Mouse (Mus musculus) limb, embryonic 12.5 days (tissue): ENCODE measurements at regions not wholly inside any gene's neighbourhood (a gene's known extent, or its start where the extent isn't known, plus 50 kb on each side); places are given as distances from the start of the nearest gene placed in this dataset.

ENCODE experiments used
- ATAC-seq: fragments of 200-750 bp; cut with Nextera tagmentation; 2 replicates; pipeline ENCODE4 v1.8.0; 2017; ENCODE audit warnings: low read depth, moderate TSS enrichment; ENCODE audit not compliant: insufficient number of reproducible peaks, insufficient read depth, low FRiP score, low TSS enrichment
- H3K27ac ChIP-seq: fragments of 300-500 bp; sonication (generic); 2 replicates; pipeline ENCODE4 v1.5.1; 2016; ENCODE audit warnings: mild to moderate bottlenecking, moderate library complexity
- H3K27me3 ChIP-seq: fragments of 300-500 bp; sonication (generic); 2 replicates; pipeline ENCODE4 v1.6.1; 2016; ENCODE audit warnings: mild to moderate bottlenecking, moderate library complexity
- H3K36me3 ChIP-seq: fragments of 300-500 bp; sonication (generic); 2 replicates; pipeline ENCODE4 v1.6.1; 2016; ENCODE audit warnings: mild to moderate bottlenecking, moderate library complexity
- H3K4me1 ChIP-seq: fragments of 300-500 bp; sonication (generic); replicated peaks from 2 replicates; pipeline ENCODE4 v1.6.1; 2016
- H3K4me2 ChIP-seq: fragments of 300-500 bp; sonication (generic); 2 replicates; pipeline ENCODE4 v1.6.1; 2016; ENCODE audit warnings: mild to moderate bottlenecking, moderate library complexity
- H3K4me3 ChIP-seq: fragments of 300-500 bp; sonication (generic); replicated peaks from 2 replicates; pipeline ENCODE4 v1.5.1; 2016; ENCODE audit warnings: mild to moderate bottlenecking
- H3K9ac ChIP-seq: fragments of 300-500 bp; sonication (generic); replicated peaks from 2 replicates; pipeline ENCODE4 v1.6.1; 2016; ENCODE audit warnings: mild to moderate bottlenecking, moderate library complexity
- H3K9me3 ChIP-seq: fragments of 300-500 bp; sonication (generic); 2 replicates; pipeline ENCODE4 v1.6.1; 2016; ENCODE audit warnings: mild to moderate bottlenecking, moderate library complexity
- WGBS: fragments of 180-500 bp; shearing (Covaris S2); methylation state at CpG from one replicate; pipeline ENCODE4 v1.1.7; 2016; 5-methylcytosine and 5-hydroxymethylcytosine counted together

DNA sequence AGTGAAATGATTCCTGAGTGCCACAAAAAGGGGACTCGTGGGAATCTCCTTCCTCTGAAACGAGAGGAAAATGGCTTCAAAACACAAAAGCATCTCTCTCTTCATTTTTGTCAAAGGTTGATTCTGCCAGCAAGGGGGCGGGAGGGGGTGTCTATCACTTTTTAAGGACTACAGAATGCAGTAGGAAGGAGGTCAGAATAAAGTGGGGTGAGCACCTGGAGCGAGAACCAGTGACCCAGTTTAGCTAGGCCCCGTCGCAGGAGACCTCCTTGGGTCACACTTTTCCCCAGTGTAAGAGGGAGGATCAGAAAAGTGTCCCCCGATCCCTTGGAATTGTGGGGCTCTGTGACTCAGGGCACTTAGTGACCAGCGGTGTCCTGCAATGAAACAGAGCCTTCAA, 133.1 kb downstream of the Tgfb2 start:
- Histone ChIP-seq H3K9ac (no peak overlapping the region), H3K4me2 (no peak overlapping the region), H3K9me3 (no peaks in the 10 kb centered on the region), H3K36me3 (no peaks in the 10 kb centered on the region), H3K27me3 (no peaks in the 10 kb centered on the region), H3K4me1 (no peaks in the 10 kb centered on the region), H3K4me3 (no peak overlapping the region), H3K27ac (no peak overlapping the region)
- WGBS, result 89% methylated on average over 8 of the region's 8 CpGs
- ATAC-seq, result no peak

- Histone ChIP-seq H3K4me1 (no peaks in the 10 kb centered on the region), H3K36me3 (no peaks in the 10 kb centered on the region), H3K9ac (no peak overlapping the region), H3K9me3 (no peaks in the 10 kb centered on the region), H3K4me2 (no peak overlapping the region), H3K27ac (no peak overlapping the region), H3K27me3 (no peaks in the 10 kb centered on the region), H3K4me3 (no peak overlapping the region)
- no peak for ATAC-seq
- 72% methylated on average over 4 of the region's 4 CpGs for WGBS
These were observed 133.7 kb downstream of the Tgfb2 start for GRCm38 (mm10) chr1:186572092-186572491.

- WGBS, result 85% methylated on average over 4 of the region's 4 CpGs
- Histone ChIP-seq H3K9me3 (no peaks in the 10 kb centered on the region), H3K36me3 (no peaks in the 10 kb centered on the region), H3K4me2 (no peak overlapping the region), H3K4me1 (no peaks in the 10 kb centered on the region), H3K4me3 (no peak overlapping the region), H3K27ac (no peak overlapping the region), H3K27me3 (no peaks in the 10 kb centered on the region), H3K9ac (no peak overlapping the region)
- no peak for ATAC-seq
These were observed 137.3 kb downstream of the Tgfb2 start for GRCm38 (mm10) chr1:186568496-186568895.

GRCm38 (mm10) chr1:186568076-186568475, 137.7 kb downstream of the Tgfb2 start:
- ATAC-seq, result no peak
- WGBS, result 70% methylated on average over 6 of the region's 6 CpGs

DNA sequence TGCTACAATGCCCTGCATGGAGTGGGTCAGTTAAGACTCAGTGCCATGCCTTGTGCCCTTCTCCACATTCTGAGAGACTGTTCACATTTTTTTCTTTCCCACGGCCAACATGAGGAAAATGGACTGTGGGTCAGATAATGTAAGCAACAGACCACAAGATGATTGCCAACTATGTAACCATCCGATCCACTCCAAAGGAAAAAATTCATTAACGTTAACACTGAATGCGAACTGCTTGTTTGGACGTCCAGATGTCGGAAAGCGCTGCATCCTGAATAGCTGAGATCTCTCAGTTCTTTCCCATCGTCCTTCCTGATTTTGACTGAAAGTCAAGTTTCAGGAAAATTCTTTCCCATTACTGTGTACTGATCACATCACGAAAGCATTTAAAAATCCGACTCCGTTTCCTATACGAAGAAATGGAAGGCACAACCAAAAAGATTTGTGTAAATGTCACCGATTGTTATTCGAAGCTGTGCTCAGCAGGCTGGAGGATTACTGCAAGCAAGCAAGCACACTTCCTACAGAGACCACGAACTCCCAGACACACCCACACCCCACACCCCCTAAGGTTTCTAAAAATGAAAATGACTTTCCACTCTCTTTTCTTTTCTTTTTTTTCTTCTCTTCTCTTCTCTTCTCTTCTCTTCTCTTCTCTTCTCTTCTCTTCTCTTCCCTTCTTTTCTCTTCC, 138.5 kb downstream of the Tgfb2 start:
- Histone ChIP-seq H3K4me3 (no peak overlapping the region), H3K27me3 (no peaks in the 10 kb centered on the region), H3K9me3 (no peaks in the 10 kb centered on the region), H3K9ac (no peak overlapping the region), H3K27ac (no peak overlapping the region), H3K36me3 (no peaks in the 10 kb centered on the region), H3K4me2 (no peak overlapping the region), H3K4me1 (no peaks in the 10 kb centered on the region)
- no peak for ATAC-seq
- WGBS, result 39% methylated on average over 15 of the region's 15 CpGs

More at GRCm38 (mm10) chr1:186568076-186568475, 137.7 kb downstream of the Tgfb2 start:
- Histone ChIP-seq H3K4me2 (no peak overlapping the region), H3K27me3 (no peaks in the 10 kb centered on the region), H3K4me1 (no peaks in the 10 kb centered on the region), H3K9ac (no peak overlapping the region), H3K4me3 (no peak overlapping the region), H3K9me3 (no peaks in the 10 kb centered on the region), H3K27ac (no peak overlapping the region), H3K36me3 (no peaks in the 10 kb centered on the region)

DNA sequence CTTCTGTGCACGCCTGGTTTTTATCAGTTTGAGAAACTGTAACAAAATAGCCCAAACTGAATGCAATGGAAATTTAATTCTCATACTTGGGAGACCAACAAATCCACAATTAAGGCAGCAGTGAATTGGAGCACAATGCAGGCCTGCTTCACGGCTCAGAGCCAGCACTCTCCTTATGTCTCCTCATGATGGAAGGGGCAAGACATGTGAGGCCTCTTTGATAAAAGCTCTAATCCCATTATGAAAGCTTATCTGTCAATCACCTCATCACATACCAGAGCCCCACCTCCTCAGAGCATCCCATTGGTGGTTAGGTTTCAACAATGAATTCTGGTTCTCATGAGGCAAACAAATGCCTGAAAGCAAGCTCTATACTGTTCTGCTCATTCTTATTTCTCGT, 143.8 kb downstream of the Tgfb2 start:
- no peak overlapping the region for H3K4me3 ChIP-seq
- no peak overlapping the region for H3K4me2 ChIP-seq
- no peaks in the 10 kb centered on the region for H3K9me3 ChIP-seq
- ATAC-seq, result no peak
- H3K27ac ChIP-seq, result no peak overlapping the region
- no peaks in the 10 kb centered on the region for H3K27me3 ChIP-seq
- H3K36me3 ChIP-seq, result no peaks in the 10 kb centered on the region
- H3K4me1 ChIP-seq, result no peaks in the 10 kb centered on the region
- WGBS, result 80% methylated on average over 3 of the region's 3 CpGs
- no peak overlapping the region for H3K9ac ChIP-seq

GRCm38 (mm10) chr1:186555441-186555975, 150.3 kb downstream of the Tgfb2 start:
- no peaks in the 10 kb centered on the region for H3K4me1 ChIP-seq
- H3K4me2 ChIP-seq, result no peak overlapping the region
- no peak overlapping the region for H3K27ac ChIP-seq
- H3K27me3 ChIP-seq, result no peaks in the 10 kb centered on the region
- no peaks in the 10 kb centered on the region for H3K9me3 ChIP-seq
- H3K4me3 ChIP-seq, result no peak overlapping the region
- WGBS, result 54% methylated on average over 6 of the region's 6 CpGs
- no peaks in the 10 kb centered on the region for H3K36me3 ChIP-seq
- no peak for ATAC-seq
- no peak overlapping the region for H3K9ac ChIP-seq

DNA sequence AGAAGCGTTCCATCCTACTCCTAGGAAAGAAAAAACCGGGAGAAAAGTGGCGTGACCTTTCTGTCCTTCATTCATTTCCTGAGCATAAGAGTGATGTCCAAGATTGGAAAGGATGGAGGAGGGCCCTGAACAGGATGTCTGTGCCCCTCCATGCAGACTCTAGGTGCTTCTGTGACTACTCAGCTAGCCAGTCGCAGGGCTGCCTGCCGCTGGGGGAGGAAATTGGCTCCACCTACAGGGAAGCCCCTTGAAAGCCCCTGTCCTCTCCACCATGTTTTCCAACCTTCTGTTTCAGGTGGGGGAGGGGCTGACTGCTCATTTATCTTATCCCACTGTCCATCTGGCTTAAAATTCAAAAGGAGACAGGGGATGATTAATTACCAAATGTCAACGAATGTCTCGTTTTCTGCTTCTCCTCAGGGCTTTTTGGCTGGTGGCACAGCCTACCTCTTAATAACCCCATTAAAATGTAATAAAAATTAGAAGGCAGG, 151.2 kb downstream of the Tgfb2 start:
- ATAC-seq, result no peak
- Histone ChIP-seq H3K4me1 (no peaks in the 10 kb centered on the region), H3K9ac (no peak overlapping the region), H3K36me3 (no peaks in the 10 kb centered on the region), H3K27me3 (no peaks in the 10 kb centered on the region), H3K4me2 (no peak overlapping the region), H3K27ac (no peak overlapping the region), H3K9me3 (no peaks in the 10 kb centered on the region), H3K4me3 (no peak overlapping the region)
- 69% methylated on average over 7 of the region's 7 CpGs for WGBS

GRCm38 (mm10) chr1:186552689-186553088, 153.1 kb downstream of the Tgfb2 start:
- H3K27ac ChIP-seq, result no peak overlapping the region
- no peak overlapping the region for H3K9ac ChIP-seq
- no peaks in the 10 kb centered on the region for H3K4me1 ChIP-seq
- H3K27me3 ChIP-seq, result no peaks in the 10 kb centered on the region
- no peak for ATAC-seq
- no peaks in the 10 kb centered on the region for H3K36me3 ChIP-seq
- no peak overlapping the region for H3K4me3 ChIP-seq
- H3K9me3 ChIP-seq, result no peaks in the 10 kb centered on the region
- WGBS, result 89% methylated on average over 7 of the region's 7 CpGs
- H3K4me2 ChIP-seq, result no peak overlapping the region

GRCm38 (mm10) chr1:186550265-186550885, 155.4 kb downstream of the Tgfb2 start:
- Histone ChIP-seq H3K4me3 (no peak overlapping the region), H3K27ac (no peak overlapping the region), H3K9ac (no peak overlapping the region), H3K4me1 (peaks cover 11% of the 10 kb centered on the region), H3K36me3 (no peaks in the 10 kb centered on the region), H3K4me2 (no peak overlapping the region), H3K9me3 (no peaks in the 10 kb centered on the region), H3K27me3 (no peaks in the 10 kb centered on the region)
- 85% methylated on average over 7 of the region's 7 CpGs for WGBS
- ATAC-seq, result no peak

GRCm38 (mm10) chr1:186549207-186549606, 156.6 kb downstream of the Tgfb2 start:
- peaks cover 11% of the 10 kb centered on the region for H3K4me1 ChIP-seq
- H3K4me2 ChIP-seq, result no peak overlapping the region
- WGBS, result 91% methylated on average over 12 of the region's 12 CpGs
- H3K36me3 ChIP-seq, result no peaks in the 10 kb centered on the region
- no peak overlapping the region for H3K9ac ChIP-seq
- H3K27me3 ChIP-seq, result no peaks in the 10 kb centered on the region
- H3K27ac ChIP-seq, result no peak overlapping the region
- no peak for ATAC-seq
- H3K9me3 ChIP-seq, result no peaks in the 10 kb centered on the region
- no peak overlapping the region for H3K4me3 ChIP-seq
